Mouse (Mus musculus) cortical plate, adult 2 months (tissue): Measurements from ENCODE around the gene Matn3. TPM values are rescaled to one million over a fixed set of nuclear protein-coding genes. Genes with fewer than 3 reads are reported as not detected.

ENCODE experiments used
- H3K27ac ChIP-seq: fragments of 200-500 bp; 2 replicates; pipeline ENCODE4 v1.5.1; 2012; ENCODE audit warnings: low read length, control low read depth, inconsistent platforms; ENCODE audit not compliant: insufficient read depth
- H3K4me1 ChIP-seq: fragments of 200-500 bp; 2 replicates; pipeline ENCODE4 v1.6.1; 2011; ENCODE audit warnings: low read length; ENCODE audit not compliant: control insufficient read depth, insufficient read depth
- H3K4me3 ChIP-seq: fragments of 200-500 bp; 2 replicates; pipeline ENCODE4 v1.5.1; 2011; ENCODE audit warnings: mild to moderate bottlenecking, low read length, control low read depth; ENCODE audit not compliant: insufficient read depth
- CTCF ChIP-seq: fragments of 200-500 bp; IDR thresholded peaks from 2 replicates; pipeline ENCODE4 v1.5.1; 2011; ENCODE audit warnings: mild to moderate bottlenecking, control low read depth, low read length; ENCODE audit not compliant: insufficient read depth; ENCODE audit errors: extremely low read depth
- POLR2A ChIP-seq: fragments of 200-500 bp; IDR thresholded peaks from 2 replicates; pipeline ENCODE4 v1.6.1; 2011; ENCODE audit warnings: mild to moderate bottlenecking, low read length, control low read depth; ENCODE audit not compliant: insufficient read depth; ENCODE audit errors: extremely low read depth
- polyA plus RNA-seq: library from polyadenylated mRNA; depleted of rRNA; stranded (reverse); fragments of >200 nt; gene quantifications from 2 replicates; pipeline ENCODE4 v1.2.3, GENCODE M21; 2012

The Matn3 gene
- polyA plus RNA-seq, 1 experiment, result 0.04 TPM

DNA sequence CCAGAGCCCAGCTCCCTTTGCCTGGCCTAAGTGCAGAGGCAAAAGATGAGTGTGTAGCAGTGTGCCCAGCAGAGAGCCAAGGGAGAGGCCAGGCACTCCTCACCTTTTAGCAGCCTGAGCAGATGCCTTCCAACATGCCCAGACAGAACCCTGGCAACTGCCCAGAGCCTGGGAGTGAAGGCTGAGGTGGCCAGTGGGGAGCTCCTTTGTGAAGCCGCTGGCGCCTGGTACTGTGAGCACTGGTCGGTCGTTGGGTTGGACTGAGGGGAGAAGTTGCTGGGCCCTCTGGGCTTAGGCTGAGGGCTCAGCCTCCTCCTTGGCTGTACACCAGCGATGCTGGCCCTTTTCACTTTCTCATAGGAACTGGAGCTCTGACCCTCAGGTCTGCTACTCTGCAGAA lies 31.4 kb upstream of the Matn3 start:
- H3K27ac ChIP-seq, result no peak overlapping the region
- no peak for TF ChIP-seq CTCF
- TF ChIP-seq POLR2A, result no peak
- no peak overlapping the region for H3K4me3 ChIP-seq
- no peaks in the 10 kb centered on the region for H3K4me1 ChIP-seq

- Histone ChIP-seq H3K4me3 (no peak overlapping the region), H3K27ac (no peak overlapping the region), H3K4me1 (peaks cover 2% of the 10 kb centered on the region; the same call in 1 of the 2 replicates)
- TF ChIP-seq POLR2A (no peak), CTCF (no peak)
Measured at GRCm38 (mm10) chr12:8919231-8919630, 28.5 kb upstream of the Matn3 start.

DNA sequence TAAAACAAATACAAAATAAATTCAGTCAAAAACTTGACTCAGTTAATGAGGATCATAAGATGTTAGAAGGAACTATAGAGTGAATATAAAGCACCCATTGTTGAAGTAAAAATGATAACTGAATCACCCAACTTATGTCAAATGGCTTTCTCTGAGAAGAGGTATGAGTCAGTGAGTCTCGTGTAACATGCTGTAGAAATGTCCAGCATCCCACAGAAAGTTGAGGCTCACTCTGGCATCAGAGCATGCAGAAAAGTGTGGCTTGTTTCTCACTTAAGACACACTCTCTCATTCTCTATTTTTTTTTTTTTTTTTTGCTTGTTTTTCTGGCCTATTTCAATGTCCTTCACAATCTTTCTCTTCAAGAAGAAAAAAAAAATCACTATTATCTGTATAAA lies 26.7 kb upstream of the Matn3 start:
- no peak for TF ChIP-seq POLR2A
- TF ChIP-seq CTCF, result no peak
- 0 out of 2 replicates have a peak overlapping the region, but pooled peaks have one; percentile 33 for H3K27ac ChIP-seq
- H3K4me3 ChIP-seq, result no peak overlapping the region; the same call in 1 of the 2 replicates
- peaks cover 4% of the 10 kb centered on the region for H3K4me1 ChIP-seq

DNA sequence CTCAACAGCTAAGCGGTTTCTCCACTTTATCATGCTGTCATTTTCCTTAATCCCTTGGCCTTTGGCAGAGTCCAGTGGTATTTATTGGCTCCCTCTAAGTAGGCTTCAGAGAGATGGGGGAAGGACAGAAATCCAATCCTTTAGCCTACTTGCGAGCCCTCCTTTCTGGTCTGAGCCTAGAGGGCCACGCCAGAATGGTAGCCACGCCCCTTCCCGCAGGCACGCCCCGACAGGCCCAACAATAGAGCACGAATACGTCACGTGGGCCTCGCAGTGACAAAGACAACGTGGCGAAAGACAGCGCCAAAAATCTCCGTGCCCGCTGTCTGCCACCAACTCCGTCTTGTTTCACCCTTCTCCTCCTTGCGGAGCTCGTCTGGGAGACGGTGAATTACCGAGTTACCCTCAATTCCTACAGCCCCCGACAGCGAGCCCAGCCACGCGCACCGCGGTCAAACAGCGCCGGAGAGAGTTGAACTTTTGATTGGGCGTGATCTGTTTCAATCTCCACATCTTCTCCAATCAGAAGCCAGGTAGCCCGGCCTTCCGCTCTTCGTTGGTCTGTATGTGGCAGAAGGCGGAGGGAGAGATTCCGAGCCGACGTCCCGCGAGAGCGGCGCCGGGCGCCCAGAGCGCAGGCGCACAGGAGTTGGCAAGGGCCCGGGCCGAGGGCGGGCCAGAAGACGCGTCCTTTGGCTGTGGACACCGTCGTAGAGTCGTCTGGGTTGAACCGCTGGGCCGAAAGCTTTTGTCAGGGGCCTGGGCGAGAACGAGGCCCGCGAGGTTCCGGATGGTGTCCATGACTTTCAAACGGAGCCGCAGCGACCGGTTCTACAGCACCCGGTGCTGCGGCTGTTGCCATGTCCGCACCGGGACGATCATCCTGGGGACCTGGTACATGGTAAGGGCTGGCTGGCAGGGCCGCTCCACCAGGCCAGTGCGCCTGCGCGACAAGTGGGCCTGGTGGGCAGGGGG lies 26.0 kb upstream of the Matn3 start, which contains the start of gene Laptm4a:
Gene Laptm4a, plus strand, starts transcription at position 271 of the 975 bp plus-strand sequence.
- TF ChIP-seq CTCF (no peak), POLR2A (peak; percentile 81)
- peak within 1 kb of the TSS; percentile 63 for H3K4me3 ChIP-seq
- peak within 1 kb of the TSS; percentile 92 for H3K27ac ChIP-seq
- peaks cover 4% of the 10 kb centered on the region for H3K4me1 ChIP-seq

- TF ChIP-seq CTCF (no peak), POLR2A (no peak)
Measured at GRCm38 (mm10) chr12:8922369-8923124, 25.2 kb upstream of the Matn3 start.

DNA sequence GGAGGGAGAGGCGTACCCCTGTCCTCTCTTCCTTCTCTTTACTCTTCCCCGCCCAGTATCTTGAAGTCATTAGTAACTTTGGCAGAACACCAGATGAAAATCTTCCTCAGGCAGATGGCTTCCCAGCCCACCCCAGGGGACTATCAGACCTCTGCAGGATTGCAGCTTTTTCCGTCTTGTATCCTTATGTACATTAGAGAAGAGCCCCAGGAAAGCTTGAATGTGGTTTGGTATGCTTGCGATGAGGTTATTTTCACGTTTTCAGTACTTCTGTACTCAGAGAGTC lies 24.7 kb upstream of the Matn3 start:
- Histone ChIP-seq H3K27ac (no peak overlapping the region), H3K4me1 (peaks cover 4% of the 10 kb centered on the region), H3K4me3 (peak overlapping the region; percentile 63)
- TF ChIP-seq CTCF (no peak), POLR2A (no peak)

More at GRCm38 (mm10) chr12:8922369-8923124, 25.2 kb upstream of the Matn3 start:
- H3K4me3 ChIP-seq, result peak overlapping the region; percentile 63
- H3K4me1 ChIP-seq, result peaks cover 4% of the 10 kb centered on the region
- peak overlapping the region; percentile 92 for H3K27ac ChIP-seq

DNA sequence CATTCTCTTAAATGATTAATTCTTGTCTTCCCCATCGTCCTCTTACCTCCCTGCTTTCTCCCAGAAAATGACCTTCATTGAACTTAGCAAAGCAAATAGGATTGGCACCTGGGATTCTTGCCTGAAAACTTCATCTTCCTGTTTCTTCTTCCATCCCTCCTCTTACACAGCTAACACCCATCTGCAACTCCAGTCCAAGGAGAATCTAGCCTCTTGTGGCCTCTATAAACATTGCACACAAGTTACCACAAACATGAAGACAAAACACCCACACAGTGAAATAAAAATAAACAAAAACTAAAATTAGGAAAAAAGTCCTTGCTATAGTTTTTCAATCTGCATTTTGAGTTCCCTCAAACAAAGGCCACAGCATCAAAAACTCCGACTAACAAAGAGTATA lies 24.1 kb upstream of the Matn3 start:
- H3K4me1 ChIP-seq, result peaks cover 4% of the 10 kb centered on the region
- TF ChIP-seq CTCF (no peak), POLR2A (no peak)
- H3K27ac ChIP-seq, result no peak overlapping the region
- H3K4me3 ChIP-seq, result peak overlapping the region; percentile 63; the same call in 1 of the 2 replicates

GRCm38 (mm10) chr12:8927652-8928051 lies 20.1 kb upstream of the Matn3 start:
- TF ChIP-seq POLR2A, result no peak
- no peak for TF ChIP-seq CTCF
- H3K4me1 ChIP-seq, result peaks cover 6% of the 10 kb centered on the region
- no peak overlapping the region for H3K4me3 ChIP-seq
- H3K27ac ChIP-seq, result no peak overlapping the region

DNA sequence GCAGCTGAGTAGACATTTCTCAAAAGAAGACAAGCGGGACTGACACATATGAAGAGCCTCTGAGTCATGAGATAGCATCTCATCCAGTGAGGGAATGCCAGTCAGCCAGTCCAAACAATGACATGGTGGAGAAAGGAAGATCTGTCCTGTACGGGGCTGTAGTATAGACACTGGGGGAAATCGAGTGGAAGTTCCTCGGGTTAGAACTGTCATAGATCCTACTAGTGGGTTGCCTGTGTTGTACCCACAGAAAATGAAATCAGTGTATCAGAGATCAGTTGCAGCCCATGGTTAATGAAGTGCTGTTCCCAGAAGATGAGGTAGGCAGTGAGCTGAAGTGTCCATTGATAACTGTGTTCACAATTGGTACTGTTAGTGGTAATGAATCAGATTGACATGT lies 19.0 kb upstream of the Matn3 start:
- Histone ChIP-seq H3K4me1 (peaks cover 4% of the 10 kb centered on the region), H3K27ac (no peak overlapping the region), H3K4me3 (no peak overlapping the region)
- TF ChIP-seq POLR2A (no peak), CTCF (no peak)
